Mouse (Mus musculus): ENCODE data around the gene Tmem102. TPM values are rescaled to one million over a fixed set of nuclear protein-coding genes. Genes with fewer than 3 reads are reported as not detected.
A peak's percentile ranks its signal among the peaks of the same experiment; 100 is the strongest.

Gene Tmem102
- polyA plus RNA-seq, 1 experiment from 2014 or later = 1.6 TPM

DNA sequence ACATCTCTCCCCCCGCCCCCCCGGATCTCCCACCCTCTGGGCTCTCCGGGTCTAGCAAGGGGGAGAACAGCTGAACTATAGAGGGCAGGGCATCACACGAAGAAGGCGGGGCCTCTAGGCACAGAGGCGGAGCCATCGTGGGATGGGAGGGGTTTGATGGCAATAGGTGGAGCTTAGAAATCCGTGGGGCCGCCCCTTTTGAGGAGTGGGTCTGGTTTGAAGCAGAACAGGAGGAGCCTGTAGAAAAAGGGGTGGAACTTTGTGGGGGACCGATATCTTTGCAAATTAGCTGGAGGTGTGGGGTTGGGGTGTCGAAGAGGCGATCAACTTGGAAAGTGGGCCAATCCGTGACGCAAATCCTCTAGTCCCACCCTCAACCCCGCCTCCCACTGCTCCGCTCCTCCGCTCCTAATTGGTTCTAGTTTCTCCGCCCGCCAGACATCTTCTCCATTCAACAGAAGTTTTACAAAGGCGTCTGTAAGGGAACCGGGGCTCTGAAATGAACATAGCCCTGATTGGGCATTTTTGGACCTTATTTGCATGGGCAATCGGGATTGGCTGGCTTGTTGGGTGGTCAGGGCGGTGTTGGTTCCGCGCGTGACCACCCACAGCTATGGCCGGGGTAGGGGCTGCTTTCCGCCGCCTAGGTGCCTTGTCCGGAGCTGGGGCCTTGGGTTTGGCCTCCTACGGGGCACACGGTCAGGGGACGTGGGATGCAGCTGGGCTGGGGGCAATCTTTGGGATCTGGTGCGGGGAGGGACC, 32.7 kb upstream of the Tmem102 start, which contains the start of gene Tmem256:
Gene Tmem256 (plus strand): TSS at position 563 of the 762 bp plus-strand sequence.
- Histone ChIP-seq H3K4me1 (replicated peaks) (peaks cover 45% of the 10 kb centered on the region), H3K9ac (peak within 1 kb of the TSS; percentile 78), H3K27me3 (replicated peaks) (peaks cover 36% of the 10 kb centered on the region), H3K27ac (ENCODE audit: poor library complexity, severe bottlenecking) (peak within 1 kb of the TSS; percentile 73), H3K4me2 (peak within 1 kb of the TSS; percentile 92), H3K9me3 (replicated peaks) (no peaks in the 10 kb centered on the region), H3K4me3 (peak within 1 kb of the TSS; percentile 63), H3K36me3 (no peaks in the 10 kb centered on the region)
- under 1% methylated on average over 34 of the region's 34 CpGs for WGBS
- ATAC-seq (ENCODE audit: insufficient number of reproducible peaks, low FRiP score) = peak; percentile 92

DNA sequence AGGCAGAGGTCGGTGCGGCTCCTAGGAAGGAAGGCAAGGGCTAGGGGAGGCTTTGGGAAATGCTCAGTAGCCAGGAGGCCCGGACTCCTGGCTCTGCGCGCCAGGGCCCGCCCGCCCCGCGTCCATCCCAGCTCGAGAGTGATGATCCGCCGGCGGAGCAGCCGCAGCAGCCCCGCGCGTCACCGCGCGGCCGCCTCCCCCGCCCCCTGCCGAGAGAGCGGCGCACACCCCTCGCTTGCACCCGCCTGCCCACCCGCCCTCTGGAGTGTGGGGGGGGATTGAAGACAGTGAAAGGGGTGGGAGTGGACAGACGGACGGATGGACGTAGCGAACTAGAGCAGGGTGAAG, 32.2 kb upstream of the Tmem102 start, which contains the start of gene Nlgn2:
Gene Nlgn2 (minus strand): TSS at position 181 of the 348 bp plus-strand sequence.
- whole genome bisulfite sequencing = under 1% methylated on average over 31 of the region's 32 CpGs
- Histone ChIP-seq H3K36me3 (no peaks in the 10 kb centered on the region), H3K27me3 (replicated peaks) (peaks cover 42% of the 10 kb centered on the region), H3K4me2 (peak within 1 kb of the TSS; percentile 92), H3K9ac (peak within 1 kb of the TSS; percentile 78), H3K4me3 (peak within 1 kb of the TSS; percentile 63), H3K4me1 (replicated peaks) (peaks cover 45% of the 10 kb centered on the region), H3K27ac (ENCODE audit: poor library complexity, severe bottlenecking) (peak within 1 kb of the TSS; percentile 73), H3K9me3 (replicated peaks) (no peaks in the 10 kb centered on the region)
- peak; percentile 76 for ATAC-seq (ENCODE audit: insufficient number of reproducible peaks, low FRiP score)

DNA sequence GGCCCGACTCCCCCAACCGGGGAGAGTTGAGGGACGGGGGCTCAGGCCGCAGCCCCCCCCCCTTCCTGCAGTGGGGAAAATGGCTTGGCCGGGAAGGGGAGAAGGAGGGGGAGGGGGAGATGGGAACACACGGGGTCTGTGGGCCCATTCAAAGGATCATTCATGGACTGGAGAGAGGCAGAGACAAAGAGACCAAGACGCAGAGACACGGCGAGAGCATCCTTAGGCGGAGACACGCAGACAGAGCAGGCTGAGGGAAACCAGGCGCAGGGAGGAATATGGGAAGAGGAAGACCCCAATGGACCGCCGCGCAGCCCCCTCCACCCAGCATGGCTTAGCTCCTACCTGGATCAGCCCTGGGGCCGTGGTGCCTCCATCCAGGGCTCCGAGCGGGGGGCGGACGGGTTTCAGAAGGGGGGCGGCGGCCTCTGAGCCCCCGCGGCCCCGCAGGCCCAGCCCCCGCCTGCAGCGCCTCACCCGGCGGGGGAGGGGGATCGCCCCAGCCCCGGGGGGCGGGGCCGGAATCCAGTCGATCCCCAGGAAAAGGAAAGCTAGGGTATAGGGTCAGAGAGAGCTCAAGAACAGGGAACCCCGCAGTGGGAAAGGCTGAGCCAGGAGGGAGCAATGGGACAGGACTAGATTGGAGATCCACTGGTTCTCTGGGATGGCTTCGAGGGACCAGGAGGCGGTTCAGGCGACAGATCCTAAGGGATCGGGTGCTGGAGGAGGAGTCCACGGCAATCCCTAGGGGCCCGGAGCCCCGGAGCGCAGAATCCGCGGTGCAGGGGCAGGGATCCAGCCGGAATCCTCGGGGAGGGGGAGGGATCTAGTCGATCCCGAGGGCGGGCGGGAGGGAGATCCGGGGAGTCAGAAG, 31.5 kb upstream of the Tmem102 start:
- ATAC-seq (ENCODE audit: insufficient number of reproducible peaks, low FRiP score) = no peak

DNA sequence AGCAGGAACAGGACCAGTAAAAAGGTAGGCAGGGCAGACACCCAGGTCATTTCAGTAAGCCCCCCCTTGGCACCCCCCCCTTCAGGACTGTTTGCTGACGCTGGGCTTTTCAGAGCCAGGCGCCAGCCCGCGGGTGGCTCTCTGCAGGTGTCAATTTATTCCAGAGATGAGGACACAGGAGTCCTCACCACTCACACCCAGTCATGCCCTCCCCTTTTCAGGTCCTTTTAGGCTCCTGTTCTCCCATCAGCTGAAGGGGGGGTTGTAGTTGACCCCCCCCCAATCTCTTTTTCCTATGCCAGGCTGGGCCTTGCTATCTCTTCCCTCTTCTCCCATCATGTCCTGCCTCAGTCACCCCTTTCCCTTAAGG, 30.5 kb upstream of the Tmem102 start:
- Histone ChIP-seq H3K9me3 (replicated peaks) (no peaks in the 10 kb centered on the region), H3K4me1 (replicated peaks) (peaks cover 45% of the 10 kb centered on the region), H3K4me2 (peak overlapping the region; percentile 92), H3K9ac (no peak overlapping the region), H3K4me3 (no peak overlapping the region), H3K27me3 (replicated peaks) (peaks cover 50% of the 10 kb centered on the region), H3K36me3 (no peaks in the 10 kb centered on the region), H3K27ac (ENCODE audit: poor library complexity, severe bottlenecking) (no peak overlapping the region)
- 4% methylated on average over 4 of the region's 4 CpGs for WGBS
- ATAC-seq (ENCODE audit: insufficient number of reproducible peaks, low FRiP score) = no peak

More for the DNA sequence above, 31.5 kb upstream of the Tmem102 start:
- Histone ChIP-seq H3K27ac (ENCODE audit: poor library complexity, severe bottlenecking) (0 out of 2 replicates have a peak overlapping the region, but pooled peaks have one; percentile 41), H3K27me3 (replicated peaks) (peaks cover 48% of the 10 kb centered on the region), H3K36me3 (no peaks in the 10 kb centered on the region), H3K9ac (peak overlapping the region; percentile 78), H3K9me3 (replicated peaks) (no peaks in the 10 kb centered on the region), H3K4me2 (peak overlapping the region; percentile 92), H3K4me3 (peak overlapping the region; percentile 63), H3K4me1 (replicated peaks) (peaks cover 45% of the 10 kb centered on the region)
- 1% methylated on average over 41 of the region's 52 CpGs for WGBS

DNA sequence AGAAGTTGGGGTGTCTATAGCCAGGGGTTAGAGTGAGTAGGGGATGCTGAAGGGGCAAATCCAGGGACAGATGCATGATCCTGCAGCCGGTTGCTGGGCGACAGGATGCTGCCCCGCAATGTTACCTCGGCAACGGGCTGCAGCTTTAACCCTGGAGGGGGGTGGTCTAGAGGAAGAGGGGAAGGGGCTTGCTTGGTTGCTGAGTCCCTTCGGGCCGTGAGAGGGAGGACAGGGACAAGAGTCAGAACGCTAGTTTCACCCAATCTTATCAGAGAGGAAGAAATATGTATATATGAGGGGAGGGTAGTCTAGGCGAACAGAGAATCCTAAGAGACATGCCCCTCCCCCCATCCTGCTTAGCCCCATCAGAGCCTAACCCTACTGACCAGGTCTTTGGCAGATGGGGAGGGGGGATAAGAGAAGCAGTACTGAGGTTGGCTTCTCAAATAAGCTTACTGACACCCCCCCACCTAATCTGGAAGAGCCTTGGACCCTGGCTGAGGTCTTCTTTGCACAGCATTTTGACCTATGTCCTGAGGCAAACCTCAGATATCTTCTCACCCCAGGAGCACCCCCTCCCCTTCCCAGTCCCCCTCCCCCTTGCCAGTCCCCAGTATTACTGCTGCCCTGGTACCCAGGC, 30.0 kb upstream of the Tmem102 start:
- Histone ChIP-seq H3K9me3 (replicated peaks) (no peaks in the 10 kb centered on the region), H3K36me3 (no peaks in the 10 kb centered on the region), H3K4me1 (replicated peaks) (peaks cover 45% of the 10 kb centered on the region), H3K9ac (no peak overlapping the region), H3K4me3 (0 out of 2 replicates have a peak overlapping the region, but pooled peaks have one; percentile 47), H3K27me3 (replicated peaks) (peaks cover 50% of the 10 kb centered on the region), H3K27ac (ENCODE audit: poor library complexity, severe bottlenecking) (no peak overlapping the region), H3K4me2 (peak overlapping the region; percentile 92)
- 15% methylated on average over 9 of the region's 9 CpGs for WGBS
- ATAC-seq (ENCODE audit: insufficient number of reproducible peaks, low FRiP score) = no peak

DNA sequence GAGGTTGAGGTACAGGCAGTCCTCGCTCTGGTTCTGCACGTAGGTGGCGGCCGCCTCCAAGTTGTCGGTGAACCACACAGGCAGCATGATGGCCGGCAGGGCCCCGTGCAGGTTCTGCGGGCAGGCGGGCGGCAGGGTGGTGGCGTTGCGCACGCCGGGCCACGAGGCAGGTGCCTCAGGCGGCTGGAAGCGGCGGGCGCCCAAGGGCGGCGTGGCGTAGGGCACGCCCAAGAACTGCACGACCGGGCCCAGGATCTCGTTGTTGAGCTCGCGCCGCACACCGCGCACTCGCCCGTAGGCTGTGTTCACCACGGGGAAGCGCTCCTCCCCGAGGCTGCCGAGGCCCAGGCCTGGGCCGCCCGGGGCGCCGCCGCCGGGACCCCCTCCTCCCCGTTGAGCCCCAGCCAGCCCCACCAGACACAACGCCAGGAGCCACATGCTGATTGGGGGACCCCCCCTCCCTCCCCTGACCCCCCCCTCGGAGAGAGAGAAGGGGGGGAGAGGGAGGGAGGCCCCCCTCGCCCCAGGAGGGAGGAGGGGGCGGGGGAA, 28.7 kb upstream of the Tmem102 start:
- H3K9ac ChIP-seq = peak overlapping the region; percentile 76
- H3K27me3 ChIP-seq (replicated peaks) = peaks cover 50% of the 10 kb centered on the region
- H3K4me3 ChIP-seq = peak overlapping the region; percentile 47
- H3K4me1 ChIP-seq (replicated peaks) = peaks cover 39% of the 10 kb centered on the region
- H3K36me3 ChIP-seq = no peaks in the 10 kb centered on the region
- ATAC-seq (ENCODE audit: insufficient number of reproducible peaks, low FRiP score) = no peak
- 5% methylated on average over 37 of the region's 48 CpGs for WGBS
- H3K9me3 ChIP-seq (replicated peaks) = no peaks in the 10 kb centered on the region
- no peak overlapping the region for H3K27ac ChIP-seq (ENCODE audit: poor library complexity, severe bottlenecking)
- H3K4me2 ChIP-seq = peak overlapping the region; percentile 92

DNA sequence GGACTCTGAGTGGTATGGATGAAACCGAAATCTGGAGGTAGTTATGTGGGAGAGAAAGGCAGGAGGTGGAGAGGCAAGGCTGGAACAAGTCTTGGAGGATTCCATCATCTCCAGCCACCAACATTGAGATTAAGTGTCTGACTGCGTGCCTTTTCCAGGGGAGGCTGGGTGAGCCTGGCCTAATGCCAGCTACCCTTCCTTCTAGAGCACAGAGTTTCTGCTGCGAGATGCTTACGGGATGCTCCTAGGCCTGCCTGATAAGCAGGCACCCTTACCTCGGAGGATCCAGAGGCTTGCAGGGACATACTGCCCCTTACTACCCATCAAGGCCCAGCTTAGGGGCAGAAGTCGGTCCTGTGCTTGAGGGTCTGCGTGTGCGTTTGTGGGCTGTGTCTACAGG, 28.1 kb upstream of the Tmem102 start:
- Histone ChIP-seq H3K36me3 (no peaks in the 10 kb centered on the region), H3K9ac (peak overlapping the region; percentile 76), H3K9me3 (replicated peaks) (no peaks in the 10 kb centered on the region), H3K4me2 (peak overlapping the region; percentile 92), H3K27ac (ENCODE audit: poor library complexity, severe bottlenecking) (no peak overlapping the region), H3K4me1 (replicated peaks) (peaks cover 36% of the 10 kb centered on the region), H3K27me3 (replicated peaks) (peaks cover 50% of the 10 kb centered on the region), H3K4me3 (peak overlapping the region; percentile 47)
- 41% methylated on average over 8 of the region's 8 CpGs for WGBS
- no peak for ATAC-seq (ENCODE audit: insufficient number of reproducible peaks, low FRiP score)

DNA sequence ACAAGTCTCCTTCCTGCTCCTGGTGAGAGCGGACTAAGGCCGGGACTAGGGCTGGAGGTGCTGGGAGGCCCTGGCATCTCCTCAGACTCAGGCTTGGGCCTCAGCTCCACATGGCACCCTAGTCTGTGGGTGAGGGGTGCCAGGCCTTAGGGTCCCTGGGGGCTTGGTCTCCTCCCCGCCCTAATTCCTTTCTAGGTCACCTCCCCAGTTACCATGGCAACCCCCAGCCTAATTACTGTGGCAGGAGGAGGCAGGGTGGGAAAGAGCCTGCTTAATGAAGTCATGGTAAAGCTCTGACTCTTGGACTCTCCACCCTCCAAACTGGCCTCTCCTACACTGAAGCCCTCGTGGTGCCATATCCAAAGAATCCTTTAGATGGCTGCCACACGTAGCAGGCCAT, 23.4 kb upstream of the Tmem102 start:
- Histone ChIP-seq H3K9me3 (replicated peaks) (no peaks in the 10 kb centered on the region), H3K4me2 (no peak overlapping the region), H3K27ac (ENCODE audit: poor library complexity, severe bottlenecking) (no peak overlapping the region), H3K36me3 (peaks cover 35% of the 10 kb centered on the region), H3K4me3 (no peak overlapping the region), H3K9ac (no peak overlapping the region), H3K4me1 (replicated peaks) (peaks cover 3% of the 10 kb centered on the region; the same call in 1 of the 2 replicates), H3K27me3 (replicated peaks) (peaks cover 21% of the 10 kb centered on the region)
- 74% methylated on average over 5 of the region's 5 CpGs for WGBS
- peak; percentile 52 for ATAC-seq (ENCODE audit: insufficient number of reproducible peaks, low FRiP score)

DNA sequence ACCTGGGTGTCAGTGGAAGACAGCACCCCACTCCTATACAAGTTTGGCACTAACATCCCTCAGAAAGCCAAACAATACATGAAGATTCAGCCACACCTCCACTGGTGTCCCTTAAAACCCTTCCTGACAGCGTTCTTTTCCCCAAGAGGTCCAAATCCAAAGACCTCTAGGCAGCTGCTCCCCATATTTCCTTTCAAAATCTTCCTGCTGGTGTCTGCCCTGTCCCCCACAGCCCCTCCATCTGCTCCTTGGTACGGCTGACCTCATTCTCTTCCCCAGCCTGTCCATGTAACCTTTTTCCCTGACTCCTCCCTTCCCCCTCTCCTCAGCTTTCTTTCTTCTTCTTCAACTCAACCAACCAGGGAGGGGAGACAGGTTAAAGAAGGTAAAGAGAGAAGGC, 18.0 kb upstream of the Tmem102 start:
- no peak overlapping the region for H3K4me2 ChIP-seq
- ATAC-seq (ENCODE audit: insufficient number of reproducible peaks, low FRiP score) = no peak
- no peak overlapping the region for H3K27ac ChIP-seq (ENCODE audit: poor library complexity, severe bottlenecking)
- no peaks in the 10 kb centered on the region for H3K9me3 ChIP-seq (replicated peaks)
- no peaks in the 10 kb centered on the region for H3K4me1 ChIP-seq (replicated peaks)
- 54% methylated on average over 2 of the region's 2 CpGs for WGBS
- H3K36me3 ChIP-seq = peaks cover 35% of the 10 kb centered on the region
- H3K4me3 ChIP-seq = no peak overlapping the region
- H3K27me3 ChIP-seq (replicated peaks) = 0 out of 2 replicates have a peak, but pooled peaks cover 3% of the 10 kb centered on the region
- no peak overlapping the region for H3K9ac ChIP-seq

DNA sequence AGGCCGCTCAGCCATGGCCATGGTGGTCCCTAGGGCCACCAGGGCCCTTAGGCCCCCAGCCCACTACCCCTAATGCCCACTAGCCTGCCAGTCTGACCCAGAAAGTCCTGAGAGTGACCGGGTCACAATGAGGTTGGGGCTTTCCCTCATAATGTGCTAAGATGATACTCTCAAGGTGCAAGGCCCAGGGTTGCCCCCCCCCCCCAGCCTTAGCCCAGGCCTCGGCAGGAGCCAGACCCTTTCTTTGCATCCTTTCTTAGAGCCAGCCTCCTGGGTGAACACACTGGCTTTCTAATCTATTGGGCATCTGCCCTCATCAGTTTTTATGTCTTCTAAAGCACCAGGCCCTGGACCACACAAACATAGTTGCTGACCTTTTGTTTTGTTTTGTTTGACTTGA, 16.7 kb upstream of the Tmem102 start, which contains the start of gene Spem1:
Gene Spem1 (minus strand): TSS at position 101 of the 400 bp plus-strand sequence.
- Histone ChIP-seq H3K4me3 (no peak within 1 kb of the TSS), H3K9me3 (replicated peaks) (no peaks in the 10 kb centered on the region; the same call in 1 of the 2 replicates), H3K4me2 (no peak within 1 kb of the TSS), H3K4me1 (replicated peaks) (no peaks in the 10 kb centered on the region), H3K36me3 (peaks cover 21% of the 10 kb centered on the region), H3K27ac (ENCODE audit: poor library complexity, severe bottlenecking) (no peak within 1 kb of the TSS), H3K27me3 (replicated peaks) (0 out of 2 replicates have a peak, but pooled peaks cover 3% of the 10 kb centered on the region), H3K9ac (no peak within 1 kb of the TSS)
- WGBS = 88% methylated on average over 3 of the region's 3 CpGs
- no peak for ATAC-seq (ENCODE audit: insufficient number of reproducible peaks, low FRiP score)
